Mouse (Mus musculus) A20 (cell line): ENCODE results near the gene Cdsn.
"Not testable (repeated sequence)": the region's sequence is repeated elsewhere in the genome, so short reads cannot be mapped to it uniquely, and the experiment has no call there.

Source experiments
- DNase-seq: peaks from one replicate; pipeline ENCODE4 v3.0.0-alpha.2; 2011; ENCODE audit warnings: low read depth, low spot score

The Cdsn gene

DNA sequence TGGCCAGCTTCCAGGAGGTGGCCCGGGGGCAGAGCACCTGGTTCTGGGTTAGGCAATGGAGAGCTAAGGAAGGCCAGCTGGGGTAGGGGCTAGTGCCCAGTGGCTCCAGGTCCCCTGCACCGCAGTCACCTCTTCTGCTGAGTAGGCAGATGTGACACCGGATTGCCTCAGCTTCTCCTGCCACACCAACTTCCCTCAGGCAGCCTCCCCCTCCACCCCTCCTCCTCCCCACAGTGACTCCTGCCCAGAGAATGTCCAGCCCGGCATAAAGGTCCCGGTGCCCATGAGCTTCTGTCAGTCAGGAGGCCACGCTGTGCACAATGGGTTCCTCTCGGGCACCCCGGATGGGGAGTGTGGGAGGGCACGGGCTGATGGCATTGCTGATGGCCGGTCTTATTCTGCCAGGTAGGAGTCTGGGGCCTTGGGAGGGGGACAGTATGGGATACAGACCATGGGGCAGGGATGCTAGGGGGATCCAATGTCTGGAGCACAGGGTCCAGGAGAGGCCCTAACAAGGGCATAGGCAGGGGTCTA lies at the start of gene Cdsn:
Cdsn (plus strand) TSS at position 248 of the 534 bp plus-strand sequence.
- DNase-seq: no peak

DNA sequence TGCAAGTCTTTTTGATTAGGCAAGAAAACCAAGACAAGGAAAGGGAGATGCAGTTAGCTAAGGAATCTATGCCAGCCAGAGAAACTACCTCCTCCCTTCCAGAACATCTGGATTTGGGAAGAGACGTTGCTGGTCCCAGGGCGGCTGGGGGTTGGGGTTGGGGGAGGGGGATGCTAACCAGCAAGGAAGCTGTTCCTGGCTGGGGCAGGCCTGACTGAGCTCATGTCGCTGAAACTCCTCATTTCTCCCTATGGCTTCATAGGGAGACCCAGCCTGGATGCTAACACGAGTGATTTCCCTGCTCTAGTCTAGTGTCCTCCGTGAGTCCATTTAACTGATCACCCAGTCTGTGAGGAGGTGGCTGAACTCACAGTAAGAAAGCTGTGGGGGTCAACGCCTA lies 49.7 kb upstream of the Cdsn start:
- DNase-seq: no peak

DNA sequence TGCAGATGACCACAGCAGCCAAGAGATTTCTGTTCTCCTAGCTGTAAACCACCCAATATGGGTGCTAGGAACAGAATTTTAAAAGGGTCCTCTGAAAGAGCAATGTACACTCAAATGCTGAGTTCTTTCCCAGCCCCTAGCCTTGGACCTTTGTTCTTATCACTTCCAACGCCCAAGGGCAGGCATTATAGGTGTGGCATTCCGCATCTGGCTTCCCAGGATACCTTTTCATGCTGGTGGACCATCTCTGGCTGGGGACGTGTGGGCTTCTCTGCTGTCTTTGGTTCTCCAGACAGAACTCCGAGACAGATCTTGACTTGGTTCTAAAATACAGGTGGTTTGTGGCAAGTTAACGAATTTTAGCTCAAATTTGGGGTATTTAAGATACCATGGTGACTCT lies 49.2 kb upstream of the Cdsn start:
- no peak for DNase-seq

DNA sequence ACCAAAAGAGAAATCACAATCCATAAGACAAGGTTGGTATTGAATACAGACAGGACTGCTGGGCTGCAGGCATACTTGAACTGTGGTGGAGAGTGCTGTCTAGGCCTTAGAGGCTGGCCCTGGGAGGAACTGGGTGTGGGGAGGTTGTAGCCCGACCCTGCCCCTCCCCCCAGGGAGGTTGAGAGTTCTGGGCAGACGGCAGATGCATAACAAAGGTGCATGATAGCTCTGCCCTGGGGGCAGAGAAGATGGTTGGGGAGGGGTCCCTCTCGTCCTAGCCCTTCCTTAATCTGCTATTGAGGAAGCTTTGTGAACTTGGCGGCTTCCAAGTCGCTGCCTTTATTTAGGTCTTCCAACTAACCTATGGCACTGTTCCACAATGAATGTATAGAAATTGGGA lies 48.1 kb upstream of the Cdsn start:
- DNase-seq: no peak

DNA sequence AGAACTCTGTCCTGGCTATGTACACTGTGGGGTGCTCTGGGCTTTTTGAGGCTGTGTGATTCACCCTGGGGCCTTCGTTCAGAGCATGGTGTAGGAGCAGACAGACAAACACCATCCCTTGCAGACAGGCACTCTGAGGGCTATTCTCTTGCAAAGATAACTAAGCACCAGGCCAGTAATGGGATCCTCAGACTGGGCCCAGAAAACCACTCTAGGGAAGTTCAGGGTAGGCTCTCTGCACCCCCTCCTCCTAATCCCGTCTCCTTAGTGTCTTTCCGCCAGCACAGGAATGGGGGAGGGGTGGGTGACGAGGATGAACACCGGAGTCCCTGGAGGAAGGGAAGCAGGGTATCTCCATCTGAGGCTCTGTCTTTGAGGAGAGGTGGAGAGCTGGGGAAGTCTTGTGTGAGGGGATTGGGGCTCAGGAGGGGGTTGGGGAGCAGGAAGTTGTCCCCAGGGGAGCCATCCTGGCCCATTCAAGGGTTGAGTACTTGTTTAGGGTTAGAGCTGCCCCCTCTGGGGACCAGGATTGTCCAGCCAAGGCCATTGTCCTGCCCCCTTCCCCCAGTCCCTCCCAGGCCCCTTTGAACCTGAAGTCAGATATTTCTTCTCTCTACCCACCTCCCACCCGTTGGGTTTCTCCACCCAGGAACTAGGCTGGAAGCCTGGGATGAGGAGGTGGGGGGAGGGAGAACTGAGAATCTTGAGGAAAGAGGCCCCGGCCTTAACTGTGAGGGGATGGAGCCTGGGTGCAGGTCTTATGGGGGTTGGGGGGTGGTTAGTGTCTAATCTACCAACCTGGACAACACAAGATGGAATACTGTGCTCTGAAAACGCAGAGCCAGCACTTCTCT lies 47.1 kb upstream of the Cdsn start:
- no peak for DNase-seq

DNA sequence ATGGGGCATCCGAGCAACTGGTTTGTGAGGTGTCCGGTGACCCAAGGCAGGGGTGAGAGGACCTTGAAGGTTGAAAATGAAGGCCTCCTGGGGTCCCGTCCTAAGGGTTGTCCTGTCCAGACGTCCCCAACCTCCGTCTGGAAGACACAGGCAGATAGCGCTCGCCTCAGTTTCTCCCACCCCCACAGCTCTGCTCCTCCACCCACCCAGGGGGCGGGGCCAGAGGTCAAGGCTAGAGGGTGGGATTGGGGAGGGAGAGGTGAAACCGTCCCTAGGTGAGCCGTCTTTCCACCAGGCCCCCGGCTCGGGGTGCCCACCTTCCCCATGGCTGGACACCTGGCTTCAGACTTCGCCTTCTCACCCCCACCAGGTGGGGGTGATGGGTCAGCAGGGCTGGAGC lies 46.2 kb upstream of the Cdsn start, which contains the start of gene Pou5f1:
Pou5f1 (plus strand) TSS at position 243 of the 400 bp plus-strand sequence.
- DNase-seq: no peak

DNA sequence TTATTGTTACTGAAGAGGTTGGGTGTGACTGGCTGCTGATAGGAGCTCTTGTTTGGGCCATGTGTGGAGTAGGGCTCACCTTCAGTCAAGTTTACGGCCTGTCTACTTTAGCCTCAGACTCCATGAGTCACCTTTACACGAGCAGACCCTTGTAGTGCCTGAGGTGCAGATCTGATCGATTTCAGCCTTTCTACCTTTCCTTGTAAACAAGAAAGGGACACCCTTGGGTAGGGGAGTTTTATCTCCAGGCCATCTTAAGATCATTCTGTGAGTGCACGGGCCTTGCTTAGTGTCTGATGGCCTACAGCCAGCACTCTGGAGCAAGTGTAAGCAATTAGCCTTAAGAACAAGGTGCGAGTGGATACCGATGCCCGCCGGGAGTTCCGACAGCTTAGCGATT lies 45.0 kb upstream of the Cdsn start:
- no peak for DNase-seq

DNA sequence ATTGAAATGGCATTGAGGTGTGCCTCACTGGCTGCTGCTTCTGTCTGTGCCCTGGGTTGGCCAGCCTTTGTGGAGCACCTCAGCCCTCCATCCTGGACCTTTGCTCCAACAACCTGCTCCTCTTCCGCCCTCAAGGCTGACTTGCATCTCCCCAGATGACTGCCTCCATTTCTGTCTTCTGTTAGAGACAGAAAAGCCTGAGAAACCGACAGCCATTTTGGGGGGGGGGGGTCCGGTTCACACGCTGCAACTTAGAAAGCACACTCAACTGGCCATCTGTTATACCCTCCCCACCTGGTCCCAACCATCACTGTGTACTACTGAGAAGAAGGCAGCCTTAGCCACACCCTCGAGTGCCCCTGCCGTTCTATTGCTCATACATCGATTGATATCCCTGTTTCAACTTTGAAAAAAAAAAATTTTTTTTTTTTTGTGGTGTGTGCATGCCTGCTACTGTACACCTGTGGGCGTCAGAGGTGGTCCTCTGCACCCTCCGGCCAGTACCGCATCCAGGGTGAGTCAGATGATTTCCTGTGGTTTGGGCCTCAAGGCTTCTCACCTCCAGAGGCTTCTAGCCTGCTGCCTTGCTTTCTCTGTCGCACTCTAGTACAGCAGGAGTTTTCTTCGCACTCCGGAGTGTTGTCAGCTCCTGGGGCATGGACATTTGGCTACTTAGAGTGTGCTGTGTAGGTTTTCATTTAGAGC lies 44.2 kb upstream of the Cdsn start:
- no peak for DNase-seq

DNA sequence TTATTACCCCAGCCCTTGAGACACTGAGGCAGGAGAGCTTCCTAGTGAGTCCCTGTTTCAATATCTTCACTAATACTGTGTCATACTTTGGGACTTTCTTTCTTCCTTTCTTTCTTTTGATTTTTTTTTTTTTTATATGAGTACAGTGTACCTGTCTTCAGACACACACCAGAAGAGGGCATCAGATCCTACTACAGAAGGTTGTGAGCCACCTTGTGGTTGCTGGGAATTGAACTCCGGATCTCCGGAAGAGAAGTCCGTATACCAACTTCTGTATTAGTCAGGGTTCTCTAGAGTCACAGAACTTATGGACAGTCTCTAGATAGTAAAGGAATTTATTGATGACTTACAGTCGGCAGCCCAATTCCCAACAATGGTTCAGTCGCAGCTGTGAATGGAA lies 43.6 kb upstream of the Cdsn start:
- not testable (repeated sequence) for DNase-seq

DNA sequence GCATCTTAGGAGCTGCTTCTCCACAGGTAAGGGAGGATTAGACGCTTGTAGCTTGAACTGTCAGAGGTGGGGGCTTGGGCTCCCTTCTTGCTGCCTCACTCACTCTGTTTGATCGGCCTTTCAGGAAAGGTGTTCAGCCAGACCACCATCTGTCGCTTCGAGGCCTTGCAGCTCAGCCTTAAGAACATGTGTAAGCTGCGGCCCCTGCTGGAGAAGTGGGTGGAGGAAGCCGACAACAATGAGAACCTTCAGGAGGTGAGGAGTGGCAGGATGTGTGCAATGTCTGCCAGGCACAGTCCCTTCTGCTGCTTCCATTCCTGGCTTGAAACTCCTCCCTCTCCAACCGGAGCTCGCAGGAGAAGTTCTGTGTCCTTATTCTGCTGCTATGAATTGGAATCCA lies 42.6 kb upstream of the Cdsn start:
- peak; percentile 73 for DNase-seq

DNA sequence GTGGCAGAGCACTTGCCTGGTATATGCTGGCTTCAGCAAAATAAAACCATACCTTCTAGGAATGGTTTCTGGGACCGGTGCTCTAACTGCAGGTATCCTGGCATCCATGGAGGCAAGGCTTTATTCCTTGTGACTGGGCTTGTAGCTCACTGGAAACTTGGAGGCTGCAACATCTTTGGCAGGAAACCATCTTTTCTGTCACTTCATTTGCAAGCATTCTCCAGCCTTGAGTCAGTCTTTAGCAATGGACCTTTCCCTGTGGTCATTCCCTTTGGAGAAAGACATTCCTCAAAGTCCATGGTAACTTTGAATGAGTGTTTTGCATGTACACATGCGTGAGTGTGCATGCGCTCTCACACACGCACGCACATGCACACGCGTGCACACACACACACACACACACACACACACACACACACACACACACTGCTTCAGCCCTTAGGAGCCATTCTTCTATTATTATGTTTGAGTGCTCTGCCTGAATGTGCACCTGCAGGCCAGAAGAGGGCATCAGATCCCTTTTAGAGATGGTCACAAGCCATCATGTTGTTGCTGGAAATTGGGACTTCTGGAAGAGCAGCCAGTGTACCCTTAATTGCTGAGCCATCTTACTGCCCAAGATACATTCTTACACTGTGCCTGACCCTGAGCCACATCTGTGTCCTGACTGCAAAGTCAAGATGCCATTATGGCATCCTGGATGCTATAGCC lies 38.9 kb upstream of the Cdsn start:
- peak; percentile 33 for DNase-seq

DNA sequence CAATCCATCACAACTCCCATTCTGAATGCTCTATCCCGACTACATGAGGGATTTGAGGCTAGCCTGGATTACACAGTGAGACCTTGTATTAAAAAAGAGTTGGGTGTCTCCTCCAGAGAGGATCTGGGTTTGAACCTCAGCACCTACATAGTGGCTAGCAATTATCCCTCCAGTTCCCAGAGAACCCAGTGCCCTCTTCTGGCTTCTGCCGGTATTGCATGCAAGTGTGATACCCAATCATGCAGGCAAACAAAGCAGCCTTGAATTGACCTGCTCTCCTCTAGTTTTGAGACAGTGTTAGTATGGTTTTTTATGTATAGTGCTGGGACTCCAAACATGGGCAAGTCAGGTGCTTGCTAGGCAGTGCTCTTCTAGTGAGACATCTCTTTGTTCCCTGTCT lies 38.0 kb upstream of the Cdsn start:
- DNase-seq: peak; percentile 75

DNA sequence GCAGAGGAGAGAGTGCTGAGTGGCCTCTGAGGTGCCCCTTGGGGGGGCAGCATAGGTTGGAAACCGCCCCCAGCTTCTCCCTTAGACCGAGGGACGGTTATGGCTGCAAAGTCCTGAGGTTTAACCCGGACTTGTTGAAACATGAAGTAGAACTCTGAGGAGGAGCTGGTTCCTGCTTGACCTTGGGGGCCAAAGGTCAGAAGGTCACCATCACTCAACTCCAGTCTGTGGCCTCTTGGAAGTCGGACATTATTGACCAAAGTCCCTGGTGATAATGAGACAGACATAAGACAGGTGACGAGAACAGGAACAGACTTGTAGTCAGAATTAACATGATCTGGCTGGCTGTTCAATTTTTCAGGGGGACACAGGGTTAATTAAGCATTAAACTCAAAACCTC lies 37.2 kb upstream of the Cdsn start:
- no peak for DNase-seq

DNA sequence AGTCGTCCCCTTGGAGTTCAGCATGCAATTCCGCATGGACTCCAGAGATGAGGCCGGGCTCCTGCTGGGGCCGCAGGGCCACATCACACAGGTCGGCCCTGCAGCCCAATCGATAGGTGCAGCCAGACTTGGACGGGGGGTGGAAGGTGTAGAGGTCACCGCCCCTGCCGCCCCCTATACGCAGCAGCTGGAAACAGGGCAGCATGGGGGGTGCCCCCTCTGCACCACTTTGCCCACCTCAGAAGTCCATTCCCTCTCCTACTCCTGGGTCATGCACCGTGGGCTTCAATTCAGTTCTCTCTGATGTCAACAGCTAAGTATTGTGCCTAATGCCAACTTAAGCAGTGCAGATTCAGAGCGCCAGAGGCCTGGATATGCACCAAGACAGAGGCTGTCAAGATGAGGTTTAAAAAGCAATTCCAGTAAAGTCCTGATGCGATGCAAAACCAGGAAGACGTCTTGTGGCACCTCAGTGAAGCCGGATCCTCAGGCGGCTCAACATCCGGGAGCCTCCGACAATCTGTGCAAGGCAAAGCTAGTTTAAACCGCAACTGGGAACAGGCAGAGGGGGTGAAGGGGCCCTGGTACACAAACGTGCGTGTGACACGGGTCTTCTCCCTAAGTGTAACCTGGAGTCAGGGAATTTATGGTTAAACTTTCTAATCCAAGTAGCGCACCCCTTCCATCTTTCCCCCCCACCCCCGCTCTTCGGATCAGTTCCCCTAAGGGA lies 35.9 kb upstream of the Cdsn start:
- DNase-seq: no peak

DNA sequence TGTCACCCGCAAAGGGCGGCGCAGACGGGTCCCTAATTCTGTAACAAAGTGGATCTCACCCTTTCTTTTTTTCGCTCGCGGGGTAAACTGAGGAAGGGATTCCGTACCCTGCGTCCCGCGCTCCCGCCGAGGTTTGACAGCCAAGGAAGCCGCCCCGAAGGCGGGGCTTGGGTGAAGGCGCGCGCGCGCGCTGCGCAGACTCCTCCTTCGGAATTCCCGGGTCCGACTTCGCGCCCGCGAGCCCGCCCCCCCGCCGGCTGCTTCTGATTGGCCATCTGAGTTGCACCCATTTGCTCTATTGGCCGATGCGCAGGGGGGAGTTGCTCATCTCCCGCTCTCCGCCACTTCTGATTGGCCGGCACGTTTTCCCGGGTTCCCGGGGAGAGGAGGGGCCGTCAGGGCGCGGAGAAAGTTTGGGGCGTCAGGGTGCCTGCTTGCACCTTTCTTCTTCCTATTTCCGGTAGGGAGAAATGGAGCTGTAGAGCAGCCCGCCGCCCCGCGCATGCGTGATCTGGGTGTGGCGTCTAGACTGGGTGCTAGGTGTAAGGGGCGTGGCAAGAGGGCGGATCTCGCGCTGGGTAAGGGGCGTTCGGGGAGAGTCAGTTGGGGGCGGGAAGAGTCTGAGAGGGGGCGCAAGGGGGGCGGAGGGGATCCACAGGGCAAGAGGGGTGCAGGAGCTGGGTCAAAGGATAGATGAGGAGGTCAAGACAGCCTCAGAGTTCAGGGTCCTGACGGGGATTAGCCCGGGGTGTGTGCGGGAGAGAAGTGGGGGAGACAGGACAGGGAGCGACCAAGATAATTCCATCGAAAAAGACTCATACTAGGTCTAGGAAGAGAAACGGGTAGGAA lies 35.1 kb upstream of the Cdsn start, which contains the start of the genes Tcf19 and Cchcr1:
Tcf19 (minus strand) TSS at position 173 of the 849 bp plus-strand sequence.
Cchcr1 (plus strand) TSS at position 449 of the 849 bp plus-strand sequence.
- peak; percentile 99 for DNase-seq

DNA sequence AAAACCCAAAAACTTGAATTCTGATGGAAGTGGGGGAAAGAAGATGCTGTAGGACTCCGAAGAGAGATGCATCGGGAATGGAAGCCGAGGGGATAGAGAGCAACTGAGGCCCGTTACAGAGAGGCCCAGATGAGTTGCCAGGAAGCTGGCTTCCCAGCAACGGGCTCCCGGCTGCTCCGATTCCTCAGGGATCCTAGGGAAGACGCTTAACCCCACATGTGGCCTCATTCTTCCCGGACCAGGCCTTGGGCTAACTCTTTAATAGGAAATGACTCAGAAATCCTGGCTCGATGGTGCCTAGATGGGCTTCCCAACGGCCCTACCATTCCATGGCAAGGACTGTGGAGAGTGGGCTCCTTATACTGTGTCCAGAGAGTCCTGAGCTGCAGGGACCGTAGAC lies 34.4 kb upstream of the Cdsn start:
- DNase-seq: no peak

DNA sequence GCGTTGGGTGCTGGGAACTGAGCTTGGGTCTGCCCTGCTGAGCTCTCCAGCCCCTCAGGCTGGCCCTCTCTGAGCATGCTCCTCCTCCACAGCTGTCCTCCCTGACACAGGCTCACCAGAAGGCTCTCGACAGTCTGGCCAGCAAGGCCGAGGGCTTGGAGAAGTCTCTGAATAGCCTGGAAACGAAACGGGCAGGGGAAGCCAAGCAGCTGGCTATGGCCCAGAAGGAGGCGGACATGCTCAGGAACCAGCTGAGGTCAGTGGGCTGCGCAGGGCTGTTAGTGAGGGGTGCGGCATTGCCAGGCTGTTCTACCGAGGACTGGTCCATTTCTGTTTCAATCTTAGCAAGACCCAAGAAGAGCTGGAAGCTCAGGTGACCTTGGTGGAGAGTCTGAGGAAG lies 27.6 kb upstream of the Cdsn start:
- DNase-seq: no peak

DNA sequence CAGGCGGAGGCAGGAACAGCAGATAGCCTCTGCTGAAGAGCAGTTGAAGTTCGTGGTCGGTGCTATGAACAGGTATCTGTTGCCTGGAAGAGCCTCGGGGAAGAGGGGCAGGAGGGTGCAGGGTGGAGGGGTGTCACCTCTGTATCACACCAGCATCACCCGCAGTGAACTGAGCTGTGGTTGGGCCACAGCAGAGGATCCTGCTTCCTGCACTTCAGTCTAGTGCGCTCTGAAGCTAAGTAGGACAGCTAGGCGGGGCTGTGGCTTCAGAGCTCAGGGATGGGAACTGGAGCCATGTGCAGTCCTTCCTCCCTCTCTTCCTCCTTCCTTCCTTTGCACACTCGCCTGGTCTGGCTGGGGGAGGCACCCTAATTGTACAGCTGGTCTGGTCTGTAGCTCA lies 25.3 kb upstream of the Cdsn start:
- no peak for DNase-seq

DNA sequence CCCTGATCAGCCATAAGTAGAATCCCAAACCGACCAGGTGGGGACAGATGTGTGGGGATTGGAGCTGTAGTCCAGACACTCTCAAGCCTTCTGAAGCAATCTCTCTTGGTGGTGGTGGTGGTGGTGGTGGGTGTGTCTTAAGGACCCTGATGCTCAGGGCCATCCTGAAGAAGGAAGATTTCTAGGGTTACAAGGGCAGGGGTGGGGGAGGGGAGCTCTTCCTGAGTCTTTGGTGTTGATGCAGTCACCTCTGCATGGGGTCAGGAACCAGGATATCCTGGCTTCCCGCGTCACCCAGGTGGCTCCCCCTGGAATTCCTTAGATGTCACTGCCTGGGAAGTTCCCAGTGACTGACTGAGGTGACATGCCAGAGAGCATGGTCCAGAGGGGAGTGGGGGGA lies 19.6 kb upstream of the Cdsn start:
- no peak for DNase-seq

DNA sequence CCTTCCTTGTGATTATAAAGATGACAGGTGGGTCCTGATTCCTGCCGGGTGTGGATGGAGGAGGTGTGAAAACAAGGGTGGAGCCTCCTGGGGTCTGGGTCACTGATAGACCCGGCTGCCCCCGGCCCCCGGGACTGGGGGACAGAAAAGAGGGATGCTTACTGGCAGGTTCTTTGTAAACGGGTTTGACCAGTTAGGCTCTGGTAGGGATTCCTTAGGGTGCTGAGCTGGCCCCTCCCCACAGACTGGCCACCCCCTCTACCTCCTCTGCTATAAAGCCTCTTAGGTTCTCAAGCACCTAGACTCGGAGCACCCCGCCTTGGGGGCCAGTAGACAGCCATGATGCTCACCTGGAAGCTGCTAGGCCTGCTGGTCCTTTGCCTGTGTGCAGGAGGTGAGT lies 19.0 kb upstream of the Cdsn start, which contains the start of gene Psors1c2:
Psors1c2 (plus strand) TSS at position 301 of the 400 bp plus-strand sequence.
- no peak for DNase-seq
